Mouse (Mus musculus) frontal cortex, postnatal 25 days (tissue): Measurements from ENCODE around the gene Nos2.

Experiments used
- DNase-seq, 2 experiments: peaks; one replicate each; pipeline ENCODE4 v3.0.0; 2022; ENCODE audit warnings: low spot score in 2 of 2

Nos2 gene

GRCm38 (mm10) chr11:78959367-78959766, 38.8 kb downstream of the Nos2 start:
- DNase-seq, result no peak

GRCm38 (mm10) chr11:78959841-78960520, 39.4 kb downstream of the Nos2 start:
- DNase-seq, result peak in 1 of 2 experiments; percentile 29

GRCm38 (mm10) chr11:78961221-78961620, 40.6 kb downstream of the Nos2 start:
- no peak for DNase-seq

GRCm38 (mm10) chr11:78967371-78967770, 46.8 kb downstream of the Nos2 start:
- DNase-seq, result peak in 1 of 2 experiments; percentile 33

GRCm38 (mm10) chr11:78968121-78968520, 47.5 kb downstream of the Nos2 start:
- no peak for DNase-seq

GRCm38 (mm10) chr11:78971096-78971495, 50.5 kb downstream of the Nos2 start:
- DNase-seq, result no peak

- no peak for DNase-seq
Observed at GRCm38 (mm10) chr11:78971746-78972145, 51.2 kb downstream of the Nos2 start.

- no peak for DNase-seq
Observed at GRCm38 (mm10) chr11:78972328-78972727, 51.7 kb downstream of the Nos2 start.

- DNase-seq, result no peak
Observed at GRCm38 (mm10) chr11:78972811-78973351, 52.3 kb downstream of the Nos2 start.

GRCm38 (mm10) chr11:78973381-78974150, 53.0 kb downstream of the Nos2 start:
- no peak for DNase-seq

- DNase-seq, result no peak
Observed at GRCm38 (mm10) chr11:78976731-78977510, 56.3 kb downstream of the Nos2 start.

GRCm38 (mm10) chr11:78978176-78979019, 57.8 kb downstream of the Nos2 start:
- no peak for DNase-seq

GRCm38 (mm10) chr11:78980083-78980634, 59.6 kb downstream of the Nos2 start:
- DNase-seq, result no peak

- no peak for DNase-seq
Observed at GRCm38 (mm10) chr11:78982042-78982441, 61.5 kb downstream of the Nos2 start.

- no peak for DNase-seq
Observed at GRCm38 (mm10) chr11:78982513-78983291, 62.1 kb downstream of the Nos2 start.

GRCm38 (mm10) chr11:78983539-78983938, 63.0 kb downstream of the Nos2 start:
- no peak for DNase-seq

- no peak for DNase-seq
Observed at GRCm38 (mm10) chr11:78984483-78985177, 64.0 kb downstream of the Nos2 start, which contains the start of gene Lgals9. Gene Lgals9 (minus strand): TSS chr11:78984946.

- no peak for DNase-seq
Observed at GRCm38 (mm10) chr11:78985505-78985904, 64.9 kb downstream of the Nos2 start.

- no peak for DNase-seq
Observed at GRCm38 (mm10) chr11:78986311-78987002, 65.9 kb downstream of the Nos2 start.
